Mouse (Mus musculus): Measurements from ENCODE around the gene Ubr4.

Ubr4 gene

GRCm38 (mm10) chr4:139351931-139352711 lies at the start of gene Ubr4, which contains the start of the genes Mrto4 and Emc1:
Ubr4 (plus strand) TSS chr4:139352609.
Mrto4 (minus strand) TSS chr4:139352576.
Emc1 (plus strand) TSS chr4:139352587.
- DNase-seq, result peak; percentile 89 to 90

DNA sequence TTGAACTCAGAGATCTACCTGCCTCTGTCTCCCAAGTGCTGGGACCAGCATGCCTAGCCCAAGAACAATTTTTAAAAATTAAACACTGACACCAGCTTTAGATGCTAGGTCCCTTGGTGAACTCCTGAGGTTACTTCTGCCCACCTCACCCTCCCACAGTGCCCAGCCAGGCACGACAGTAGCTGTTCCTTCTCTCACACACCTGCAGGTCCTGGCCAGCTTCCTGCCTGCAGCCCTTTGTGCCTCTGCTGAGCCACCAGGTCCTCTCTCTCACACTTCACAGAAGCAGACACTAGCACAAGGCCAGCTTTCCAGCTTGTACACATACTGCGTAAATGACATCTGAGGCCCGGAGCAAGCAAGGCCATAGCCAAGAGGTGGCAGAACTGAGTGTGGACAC lies 46.9 kb upstream of the Ubr4 start:
- DNase-seq, result no peak

- peak; percentile 49 to 55 for DNase-seq
Measured at GRCm38 (mm10) chr4:139307916-139308315, 44.5 kb upstream of the Ubr4 start.

DNA sequence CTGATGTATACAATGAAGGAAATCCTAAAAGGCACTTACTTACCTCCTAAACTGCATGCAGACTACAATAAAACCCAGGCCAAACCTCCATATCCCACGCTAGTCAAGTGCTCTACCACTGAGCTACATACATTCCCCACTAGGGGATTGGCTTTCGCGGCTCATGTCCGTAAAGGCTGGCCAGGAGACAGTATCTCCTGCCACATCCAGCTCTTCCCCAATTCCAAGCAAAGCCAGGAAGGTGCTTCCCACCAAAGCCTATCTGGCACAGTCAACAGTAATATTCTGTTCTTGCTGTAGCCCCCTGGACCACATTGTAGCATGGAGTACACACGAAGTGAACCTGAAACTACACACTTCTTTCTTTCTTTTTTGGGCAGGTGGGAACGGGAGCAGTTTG lies 42.8 kb upstream of the Ubr4 start:
- DNase-seq, result no peak

GRCm38 (mm10) chr4:139310171-139310898 lies 42.1 kb upstream of the Ubr4 start, which contains the start of the genes Pqlc2 and Akr7a5:
Pqlc2 (minus strand) TSS chr4:139310708.
Akr7a5 (plus strand) TSS chr4:139310744.
- peak; percentile 97 to 99 for DNase-seq

DNA sequence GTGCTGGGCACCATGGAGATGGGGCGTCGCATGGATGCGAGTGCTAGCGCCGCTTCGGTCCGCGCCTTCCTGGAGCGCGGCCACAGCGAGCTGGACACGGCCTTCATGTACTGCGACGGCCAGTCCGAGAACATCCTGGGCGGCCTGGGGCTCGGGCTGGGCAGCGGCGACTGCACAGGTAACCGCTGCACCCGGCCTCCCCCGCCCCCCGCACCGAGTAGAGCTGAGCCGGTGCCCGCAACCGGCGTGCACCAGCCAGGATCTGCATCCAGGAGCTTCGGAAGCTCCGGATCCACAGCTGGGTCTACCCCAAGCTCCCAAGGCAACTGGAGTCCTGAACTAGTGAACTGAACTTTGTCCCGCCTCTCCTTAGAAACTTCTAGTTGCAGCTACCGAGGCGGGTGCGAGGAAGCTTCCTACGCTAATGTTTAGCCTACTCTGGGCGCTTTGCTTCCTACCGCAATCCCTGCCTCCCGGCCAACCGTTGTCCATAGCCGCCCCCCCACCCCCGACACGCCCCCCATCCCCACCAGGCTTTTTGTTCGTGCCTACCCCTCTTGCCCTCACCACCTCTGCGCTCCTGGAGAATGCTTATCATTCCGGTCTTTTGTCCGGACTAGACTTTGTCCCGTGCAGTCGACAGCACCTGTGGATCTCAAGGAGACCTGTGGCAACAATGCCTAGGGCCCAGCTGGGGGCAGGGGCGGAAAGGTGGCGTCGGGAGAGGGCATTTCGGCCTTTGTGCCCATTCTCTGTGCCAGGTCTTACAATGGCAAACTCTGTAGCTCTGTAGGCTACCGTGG lies 41.3 kb upstream of the Ubr4 start:
- DNase-seq, result no peak

DNA sequence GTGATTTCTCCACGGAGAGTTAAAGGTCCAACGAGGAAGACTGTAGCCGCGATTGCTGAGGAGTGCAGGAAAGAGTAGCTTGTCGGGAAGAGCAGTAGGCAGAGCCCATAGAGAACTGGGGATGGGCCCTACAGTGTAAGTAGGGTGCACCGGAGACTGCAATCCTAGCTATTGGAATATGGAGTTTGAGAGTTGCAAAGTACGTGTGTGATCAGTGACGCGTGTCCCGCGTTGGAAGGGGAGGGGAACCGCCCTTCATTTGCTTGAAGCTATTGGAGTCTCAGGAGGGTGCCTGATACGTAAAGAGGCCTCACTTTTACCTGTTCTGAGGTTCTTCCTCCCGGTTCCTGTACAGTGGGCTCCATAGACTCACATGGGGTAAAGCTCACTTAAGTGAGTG lies 40.7 kb upstream of the Ubr4 start:
- no peak for DNase-seq

DNA sequence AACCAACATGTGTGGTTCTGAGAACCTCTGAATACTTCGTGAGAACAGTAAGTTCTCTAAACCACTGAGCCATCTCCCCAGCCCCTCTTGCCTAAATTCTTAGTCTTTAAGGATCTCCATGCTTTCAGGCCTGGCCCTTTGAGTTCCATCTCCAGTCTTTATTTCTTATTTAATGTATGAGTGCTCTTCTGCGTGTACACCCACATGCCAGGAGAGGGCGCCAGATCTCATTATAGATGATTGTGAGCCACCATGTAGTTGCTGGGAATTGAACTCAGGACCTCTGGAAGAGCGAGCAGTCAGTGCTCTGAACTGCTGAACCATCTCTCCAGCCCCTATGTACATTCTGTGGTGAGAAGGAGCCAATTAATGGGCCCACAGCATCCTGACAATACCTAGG lies 39.8 kb upstream of the Ubr4 start:
- DNase-seq, result peak in 1 of 2 experiments; percentile 52

- DNase-seq, result no peak
Measured at GRCm38 (mm10) chr4:139318449-139318848, 34.0 kb upstream of the Ubr4 start.

DNA sequence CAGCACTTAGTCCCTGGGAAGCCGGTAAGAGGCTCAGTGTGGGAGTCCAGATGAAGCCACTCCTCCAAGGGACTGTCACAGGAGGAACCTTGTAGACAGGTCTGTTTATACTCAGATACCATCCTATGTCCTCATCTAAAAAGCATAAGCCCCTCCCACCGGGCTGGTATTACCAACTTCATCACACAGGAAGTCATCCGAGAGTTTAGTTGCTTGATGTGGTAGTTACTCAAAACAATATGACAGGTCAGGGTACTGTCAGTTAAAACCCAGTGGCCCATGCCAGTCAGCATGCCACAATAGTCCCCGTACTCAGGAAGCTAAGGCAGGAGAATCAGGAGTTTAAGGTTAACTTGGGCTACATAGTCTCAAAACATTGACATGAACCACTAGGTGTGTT lies 32.7 kb upstream of the Ubr4 start:
- DNase-seq, result no peak

GRCm38 (mm10) chr4:139330605-139331004 lies 21.8 kb upstream of the Ubr4 start:
- peak; percentile 82 to 86 for DNase-seq

- no peak for DNase-seq
Measured at GRCm38 (mm10) chr4:139334631-139335295, 17.6 kb upstream of the Ubr4 start.

- DNase-seq, result no peak
Measured at GRCm38 (mm10) chr4:139335507-139335906, 16.9 kb upstream of the Ubr4 start.

GRCm38 (mm10) chr4:139336822-139337483 lies 15.5 kb upstream of the Ubr4 start:
- DNase-seq, result peak; percentile 80 to 88

DNA sequence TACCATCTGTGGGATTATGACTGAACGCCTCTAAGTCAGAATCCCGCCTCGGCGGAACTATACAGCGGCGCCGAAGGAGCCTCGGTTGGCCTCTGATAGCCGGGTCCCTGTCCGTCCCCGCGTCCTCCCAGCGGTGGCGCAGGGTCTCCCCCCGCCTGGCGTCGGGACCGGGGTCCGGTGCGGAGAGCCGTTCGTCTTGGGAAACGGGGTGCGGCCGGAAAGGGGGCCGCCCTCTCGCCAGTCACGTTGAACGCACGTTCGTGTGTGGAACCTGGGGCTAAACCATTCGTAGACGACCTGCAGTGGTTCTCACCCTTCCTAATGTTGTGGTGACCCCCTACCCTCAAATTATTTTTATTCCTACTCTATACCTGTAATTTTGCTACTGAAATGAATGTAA lies 14.3 kb upstream of the Ubr4 start:
- DNase-seq, result no peak

- no peak for DNase-seq
Measured at GRCm38 (mm10) chr4:139340835-139341234, 11.6 kb upstream of the Ubr4 start.

GRCm38 (mm10) chr4:139341556-139342233 lies 10.7 kb upstream of the Ubr4 start:
- peak; percentile 28 to 36 for DNase-seq

DNA sequence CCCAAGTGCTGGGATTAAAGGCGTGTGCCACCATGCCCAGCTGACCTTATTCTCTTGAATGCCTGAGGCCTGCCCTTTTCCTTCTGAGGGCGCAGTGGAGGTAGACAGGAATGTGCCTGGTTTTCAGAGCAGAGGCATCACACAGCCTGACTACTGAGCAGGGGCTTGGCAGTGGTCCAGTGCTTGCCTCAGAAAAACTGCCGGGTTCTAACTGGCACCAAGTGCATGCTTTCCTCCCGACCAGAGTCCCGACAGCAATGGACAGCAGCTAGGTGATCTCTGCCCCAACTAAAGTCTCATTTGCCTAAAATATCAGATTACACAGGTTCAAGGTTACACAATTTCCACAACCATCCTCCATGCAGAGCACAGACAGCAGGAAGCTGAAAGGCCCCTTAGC lies 8.7 kb upstream of the Ubr4 start:
- no peak for DNase-seq

GRCm38 (mm10) chr4:139345416-139346019 lies 6.9 kb upstream of the Ubr4 start:
- no peak for DNase-seq

DNA sequence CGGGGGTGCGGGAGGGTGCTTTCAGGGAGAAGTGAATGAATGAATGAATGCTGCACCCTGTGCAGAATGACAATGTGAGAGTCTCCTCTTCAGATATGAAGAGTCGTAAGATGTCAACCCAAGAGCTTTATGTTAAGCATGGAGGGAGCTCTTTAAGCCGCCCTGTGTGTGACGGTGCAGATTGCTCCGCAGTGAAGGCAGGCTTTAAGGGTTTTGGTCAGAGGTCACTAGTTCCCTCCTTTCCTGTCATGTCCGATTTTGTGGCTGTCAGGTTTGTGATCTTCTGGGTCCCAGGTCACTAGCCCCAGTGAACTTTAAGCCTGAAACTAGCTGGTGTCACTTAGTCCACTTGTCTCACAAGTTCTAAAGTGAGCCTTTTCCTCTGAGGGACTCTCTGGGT lies 423 bp downstream of the Ubr4 start:
- no peak for DNase-seq

GRCm38 (mm10) chr4:139357211-139357610 lies 4.8 kb downstream of the Ubr4 start:
- peak in 1 of 2 experiments; percentile 31 for DNase-seq

Measured in lung, postnatal 4 days (tissue).